Mouse (Mus musculus) forebrain, embryonic 11.5 days (tissue): ENCODE measurements around the gene Mrpl58. TPM values are rescaled to one million over a fixed set of nuclear protein-coding genes. Genes with fewer than 3 reads are reported as not detected.

Source experiments
- ATAC-seq: fragments of 200-750 bp; cut with Nextera tagmentation; replicated peaks from 2 replicates; pipeline ENCODE4 v1.8.0; 2017; ENCODE audit warnings: moderate TSS enrichment; ENCODE audit not compliant: low FRiP score
- DNase-seq: peaks from one replicate; pipeline ENCODE4 v3.0.0-alpha.2; 2017; ENCODE audit warnings: low spot score
- H3K27ac ChIP-seq: fragments of 300-500 bp; sonication (generic); 2 replicates; pipeline ENCODE4 v1.5.1; 2014; ENCODE audit warnings: low read depth, low read length
- H3K27me3 ChIP-seq: fragments of 300-500 bp; sonication (generic); 2 replicates; pipeline ENCODE4 v1.6.1; 2014; ENCODE audit warnings: mild to moderate bottlenecking, low read length, mixed read lengths; ENCODE audit not compliant: control insufficient read depth, insufficient read depth
- H3K36me3 ChIP-seq: fragments of 300-500 bp; sonication (generic); 2 replicates; pipeline ENCODE4 v1.6.1; 2014; ENCODE audit warnings: mild to moderate bottlenecking, low read length, moderate library complexity, mixed read lengths; ENCODE audit not compliant: control insufficient read depth, insufficient read depth
- H3K4me1 ChIP-seq: fragments of 300-500 bp; sonication (generic); replicated peaks from 2 replicates; pipeline ENCODE4 v1.6.1; 2014; ENCODE audit warnings: low read length, mixed read lengths; ENCODE audit not compliant: control insufficient read depth, insufficient read depth
- H3K4me2 ChIP-seq: fragments of 300-500 bp; sonication (generic); 2 replicates; pipeline ENCODE4 v1.6.1; 2014; ENCODE audit warnings: low read depth, mild to moderate bottlenecking, low read length, moderate library complexity, mixed read lengths; ENCODE audit not compliant: severe bottlenecking
- H3K4me3 ChIP-seq: fragments of 300-500 bp; sonication (generic); 2 replicates; pipeline ENCODE4 v1.5.1; 2014; ENCODE audit warnings: low read depth, low read length
- H3K9ac ChIP-seq: fragments of 300-500 bp; sonication (generic); 2 replicates; pipeline ENCODE4 v1.6.1; 2014; ENCODE audit warnings: low read length
- H3K9me3 ChIP-seq: fragments of 300-500 bp; sonication (generic); 2 replicates; pipeline ENCODE4 v1.6.1; 2016; ENCODE audit warnings: low read length, mixed read lengths; ENCODE audit not compliant: control insufficient read depth
- WGBS: fragments of 180-500 bp; shearing (Covaris S2); extraction: QIAGEN DNeasy Blood & Tissue Kit; methylation state at CpG from one replicate; pipeline ENCODE4 v1.1.7; 2014; 5-methylcytosine and 5-hydroxymethylcytosine counted together
- polyA plus RNA-seq: library from polyadenylated mRNA; unstranded; fragments of >200 nt; fragmentation: Nextera tagmentation; extraction: Ambion mirVana; gene quantifications from 2 replicates; pipeline ENCODE4 v1.2.1, GENCODE M21; 2014

Mrpl58 gene
- polyA plus RNA-seq: 253 and 265 TPM in 2 replicates

DNA sequence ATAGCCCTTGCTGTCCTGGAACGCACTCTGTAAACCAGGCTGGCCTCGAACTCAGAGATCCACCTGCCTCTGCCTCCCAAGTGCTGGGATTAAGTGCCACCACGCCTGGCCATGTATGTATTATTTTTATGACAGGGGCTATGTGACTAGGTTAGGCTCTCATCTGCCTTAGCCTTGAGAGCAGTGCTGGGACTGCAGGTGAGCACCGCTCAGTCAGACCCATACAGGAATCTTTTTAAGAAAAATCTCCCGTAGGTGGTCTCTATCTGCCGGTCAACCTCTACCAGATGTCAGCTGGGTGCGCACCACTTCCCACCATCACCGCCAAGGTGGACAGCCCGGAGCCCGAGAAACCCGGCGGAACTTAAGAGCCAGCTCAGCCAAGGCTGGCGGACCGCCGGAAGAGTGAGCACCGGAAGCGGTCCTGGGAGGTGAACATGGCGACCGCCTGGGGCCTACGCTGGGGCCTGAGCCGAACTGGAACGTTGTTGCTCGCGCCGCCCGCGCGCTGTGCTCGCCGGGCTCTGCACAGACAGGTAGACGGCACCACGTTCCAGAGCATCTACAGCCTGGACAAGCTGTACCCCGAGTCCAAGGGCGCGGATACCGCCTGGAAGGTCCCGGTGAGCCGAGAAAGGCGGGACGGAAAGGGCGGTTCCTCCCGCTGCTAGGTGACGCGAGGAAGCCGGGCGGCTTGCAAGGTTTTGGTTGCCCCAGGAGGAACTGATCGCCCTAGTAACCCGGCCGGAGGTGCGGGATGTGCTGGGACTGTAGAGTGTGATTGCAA, at the start of gene Mrpl58:
Gene Mrpl58 (plus strand): TSS at position 415 of the 787 bp plus-strand sequence.
- peak; percentile 90 for DNase-seq
- Histone ChIP-seq H3K27ac (peak within 1 kb of the TSS; percentile 87), H3K9ac (peak within 1 kb of the TSS; percentile 97), H3K36me3 (no peaks in the 10 kb centered on the region; the same call in 1 of the 2 replicates), H3K9me3 (no peaks in the 10 kb centered on the region), H3K4me2 (peak within 1 kb of the TSS; percentile 50), H3K27me3 (no peaks in the 10 kb centered on the region), H3K4me1 (peaks cover 7% of the 10 kb centered on the region; the same call in 1 of the 2 replicates), H3K4me3 (peak within 1 kb of the TSS; percentile 84)
- peak; percentile 89 for ATAC-seq
- 3% methylated on average over 50 of the region's 50 CpGs for WGBS

GRCm38 (mm10) chr11:115354183-115354582, 49.4 kb upstream of the Mrpl58 start:
- 7% methylated on average over 8 of the region's 8 CpGs for WGBS

GRCm38 (mm10) chr11:115358468-115358867, 45.1 kb upstream of the Mrpl58 start:
- Histone ChIP-seq H3K9ac (no peak overlapping the region), H3K4me2 (no peak overlapping the region), H3K27ac (no peak overlapping the region), H3K4me3 (no peak overlapping the region), H3K9me3 (no peaks in the 10 kb centered on the region), H3K4me1 (no peaks in the 10 kb centered on the region), H3K36me3 (no peaks in the 10 kb centered on the region), H3K27me3 (no peaks in the 10 kb centered on the region)
- DNase-seq (peak; percentile 80), ATAC-seq (no peak; the same call in 1 of the 2 replicates)
- 20% methylated on average over 5 of the region's 5 CpGs for WGBS

More at GRCm38 (mm10) chr11:115354183-115354582, 49.4 kb upstream of the Mrpl58 start:
- no peaks in the 10 kb centered on the region for H3K9me3 ChIP-seq
- H3K9ac ChIP-seq: no peak overlapping the region
- no peaks in the 10 kb centered on the region for H3K36me3 ChIP-seq
- no peaks in the 10 kb centered on the region for H3K4me1 ChIP-seq
- no peak overlapping the region for H3K27ac ChIP-seq
- peak; percentile 90 for DNase-seq
- H3K4me3 ChIP-seq: no peak overlapping the region
- ATAC-seq: 0 out of 2 replicates have a peak, but pooled peaks have one; percentile 35
- no peak overlapping the region for H3K4me2 ChIP-seq
- H3K27me3 ChIP-seq: no peaks in the 10 kb centered on the region

DNA sequence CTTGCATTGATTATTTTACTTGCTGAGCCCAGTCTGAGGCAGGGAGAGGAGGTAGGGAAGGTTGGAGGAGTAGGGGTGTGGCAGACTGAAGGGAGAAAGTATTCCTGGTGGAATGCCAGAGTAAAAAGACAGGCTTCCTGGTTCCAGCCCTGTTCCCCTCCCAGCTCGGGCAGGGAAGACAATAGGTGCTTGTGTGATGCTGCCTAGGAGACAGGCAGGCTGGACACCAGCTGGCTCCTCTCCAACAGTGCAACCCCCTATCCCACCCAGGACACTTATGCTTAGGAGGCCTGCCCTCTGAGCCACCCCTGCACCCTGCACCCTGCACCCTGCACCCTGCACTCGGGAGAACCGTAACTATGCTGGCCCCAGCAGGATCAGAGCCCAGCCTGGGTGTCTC, 44.3 kb upstream of the Mrpl58 start:
- Histone ChIP-seq H3K4me1 (no peaks in the 10 kb centered on the region), H3K27ac (no peak overlapping the region), H3K9me3 (no peaks in the 10 kb centered on the region), H3K9ac (no peak overlapping the region), H3K4me3 (no peak overlapping the region), H3K36me3 (no peaks in the 10 kb centered on the region), H3K4me2 (no peak overlapping the region), H3K27me3 (no peaks in the 10 kb centered on the region)
- ATAC-seq: no peak
- WGBS: 64% methylated on average over 3 of the region's 3 CpGs
- DNase-seq: no peak

- WGBS: 70% methylated on average over 6 of the region's 6 CpGs
- H3K9ac ChIP-seq: no peak overlapping the region
- H3K4me1 ChIP-seq: no peaks in the 10 kb centered on the region
- H3K4me2 ChIP-seq: no peak overlapping the region
- ATAC-seq (no peak), DNase-seq (no peak)
- H3K9me3 ChIP-seq: no peaks in the 10 kb centered on the region
- H3K4me3 ChIP-seq: no peak overlapping the region
- H3K27me3 ChIP-seq: no peaks in the 10 kb centered on the region
- H3K36me3 ChIP-seq: no peaks in the 10 kb centered on the region
- no peak overlapping the region for H3K27ac ChIP-seq
These were observed 43.8 kb upstream of the Mrpl58 start for GRCm38 (mm10) chr11:115359726-115360125.

DNA sequence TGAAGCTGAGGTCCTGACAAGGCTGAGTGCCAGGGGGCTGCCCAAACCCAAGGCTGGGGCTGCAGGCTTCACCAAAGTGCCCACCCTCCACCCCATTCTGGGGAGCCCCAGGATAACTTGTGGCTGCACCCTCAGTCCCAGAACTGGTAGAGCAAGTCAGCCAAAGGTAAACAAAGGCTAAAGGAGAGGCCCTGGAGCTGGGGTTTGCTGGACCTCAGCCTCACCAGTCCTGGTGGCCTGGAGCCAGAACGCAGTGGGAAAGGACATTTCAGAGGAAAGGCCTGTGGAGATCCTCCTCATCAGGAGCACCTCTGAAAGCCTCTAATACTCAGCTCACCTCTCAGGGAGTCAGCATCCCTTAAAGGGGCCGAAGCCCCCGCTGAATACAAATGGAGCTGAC, 39.4 kb upstream of the Mrpl58 start:
- H3K27ac ChIP-seq: no peak overlapping the region
- H3K4me2 ChIP-seq: no peak overlapping the region
- no peak overlapping the region for H3K4me3 ChIP-seq
- H3K4me1 ChIP-seq: peaks cover 3% of the 10 kb centered on the region; the same call in 1 of the 2 replicates
- H3K36me3 ChIP-seq: no peaks in the 10 kb centered on the region
- WGBS: 94% methylated on average over 3 of the region's 3 CpGs
- H3K9ac ChIP-seq: no peak overlapping the region
- no peaks in the 10 kb centered on the region for H3K9me3 ChIP-seq
- ATAC-seq (no peak), DNase-seq (no peak)
- H3K27me3 ChIP-seq: peaks cover 5% of the 10 kb centered on the region; the same call in 1 of the 2 replicates

DNA sequence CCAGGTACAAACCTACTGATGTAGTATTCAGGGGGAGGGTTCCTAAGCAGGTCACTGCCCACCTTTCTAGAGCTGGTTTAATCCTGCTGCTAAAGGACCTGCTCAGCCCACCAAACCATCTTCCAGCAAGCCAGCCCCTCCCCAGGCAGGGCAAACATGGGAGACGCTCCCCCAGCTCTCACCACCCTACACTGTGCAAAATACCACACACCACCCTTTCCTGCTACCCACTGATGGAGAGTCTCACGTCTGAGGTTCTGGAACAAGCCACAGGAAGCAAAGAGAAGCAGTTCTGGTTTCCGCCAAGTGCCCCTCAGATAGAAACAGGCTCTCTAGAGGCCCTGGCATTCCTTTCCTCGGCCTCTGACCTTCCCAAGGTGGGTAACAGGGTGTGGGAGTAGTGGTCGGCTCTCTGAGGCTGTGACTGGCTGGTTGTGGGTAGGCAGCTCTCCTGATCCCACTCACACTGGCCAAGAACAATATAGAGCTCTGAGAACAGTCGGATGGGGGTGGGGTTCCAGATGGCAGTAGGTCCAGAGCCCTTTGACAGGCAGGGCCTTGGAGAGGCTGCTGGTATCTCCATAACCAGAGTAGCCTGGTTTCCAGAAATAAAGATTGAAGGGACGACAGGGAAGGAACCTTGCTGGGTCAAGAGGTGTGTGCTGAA, 37.4 kb upstream of the Mrpl58 start:
- peak overlapping the region; percentile 98 for H3K4me2 ChIP-seq
- H3K4me3 ChIP-seq: peak overlapping the region; percentile 66
- peaks cover 3% of the 10 kb centered on the region; the same call in 1 of the 2 replicates for H3K4me1 ChIP-seq
- no peak overlapping the region for H3K9ac ChIP-seq
- H3K9me3 ChIP-seq: no peaks in the 10 kb centered on the region
- ATAC-seq (no peak; the same call in 1 of the 2 replicates), DNase-seq (no peak)
- H3K27ac ChIP-seq: no peak overlapping the region
- H3K27me3 ChIP-seq: peaks cover 7% of the 10 kb centered on the region; the same call in 1 of the 2 replicates
- no peaks in the 10 kb centered on the region for H3K36me3 ChIP-seq
- 43% methylated on average over 7 of the region's 7 CpGs for WGBS

DNA sequence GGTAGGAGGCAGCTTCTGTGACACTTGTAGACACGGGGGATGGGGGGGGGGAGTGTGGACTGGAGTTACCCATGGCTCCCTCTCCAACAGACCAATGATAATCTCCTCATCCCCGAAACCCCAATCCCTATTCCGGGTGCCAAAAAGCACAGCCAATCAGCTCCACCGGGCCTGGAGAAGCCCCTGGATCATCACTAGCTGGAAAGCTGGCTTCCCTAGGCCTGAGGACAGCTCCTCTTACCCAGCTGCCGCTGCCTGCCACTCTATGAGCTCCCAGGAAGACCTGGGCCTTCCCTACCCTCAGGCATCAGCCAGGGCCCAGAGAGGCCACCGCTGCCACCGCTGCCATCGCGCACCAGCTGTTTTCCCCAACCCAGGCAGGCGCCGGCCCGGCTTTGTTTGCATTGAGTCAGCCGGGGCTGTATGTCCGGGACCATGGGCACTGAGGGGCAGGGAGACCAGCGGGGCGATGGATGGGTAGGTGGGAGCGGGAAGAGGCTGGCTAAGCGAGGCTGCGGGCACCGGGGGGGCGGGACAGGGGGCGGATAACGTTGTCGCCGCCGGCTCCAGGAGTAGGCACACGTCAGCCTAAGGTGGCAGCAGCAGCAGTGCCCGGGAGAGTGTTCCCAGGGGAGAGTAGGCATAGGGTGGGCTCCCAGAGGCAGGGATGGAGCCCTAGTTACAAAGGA, 36.7 kb upstream of the Mrpl58 start:
- Histone ChIP-seq H3K4me3 (peak overlapping the region; percentile 66), H3K4me1 (peaks cover 3% of the 10 kb centered on the region; the same call in 1 of the 2 replicates), H3K27ac (peak overlapping the region; percentile 4; the same call in 1 of the 2 replicates), H3K9ac (peak overlapping the region; percentile 73), H3K36me3 (no peaks in the 10 kb centered on the region), H3K4me2 (peak overlapping the region; percentile 98), H3K27me3 (peaks cover 7% of the 10 kb centered on the region; the same call in 1 of the 2 replicates), H3K9me3 (no peaks in the 10 kb centered on the region)
- WGBS: under 1% methylated on average over 28 of the region's 28 CpGs
- DNase-seq: peak; percentile 75
- ATAC-seq: peak; percentile 67
